Mouse (Mus musculus) cerebellum, postnatal 14 days (tissue): ENCODE data around the gene Pard3b.
A peak's percentile ranks its signal among the peaks of the same experiment; 100 is the strongest.

Experiments used
- DNase-seq, 2 experiments: peaks; one replicate each; pipeline ENCODE4 v3.0.0; 2021; ENCODE audit warnings: mixed read lengths in 2 of 2

Gene Pard3b

GRCm38 (mm10) chr1:62511681-62512080 is 873.1 kb downstream of the Pard3b start:
- no peak for DNase-seq

GRCm38 (mm10) chr1:62518621-62519213 is 880.1 kb downstream of the Pard3b start:
- DNase-seq = no peak

GRCm38 (mm10) chr1:62521368-62521767 is 882.7 kb downstream of the Pard3b start:
- no peak for DNase-seq

- DNase-seq = no peak
Observed at GRCm38 (mm10) chr1:62522761-62523160, 884.1 kb downstream of the Pard3b start.

GRCm38 (mm10) chr1:62527788-62528187 is 889.2 kb downstream of the Pard3b start:
- DNase-seq = no peak

GRCm38 (mm10) chr1:62529941-62530340 is 891.3 kb downstream of the Pard3b start:
- no peak for DNase-seq

GRCm38 (mm10) chr1:62532426-62533126 is 894.0 kb downstream of the Pard3b start:
- no peak for DNase-seq

- no peak for DNase-seq
Observed at GRCm38 (mm10) chr1:62548953-62549352, 910.3 kb downstream of the Pard3b start.

GRCm38 (mm10) chr1:62550546-62550945 is 911.9 kb downstream of the Pard3b start:
- DNase-seq = no peak

GRCm38 (mm10) chr1:62551516-62551915 is 912.9 kb downstream of the Pard3b start:
- no peak for DNase-seq

- DNase-seq = no peak
Observed at GRCm38 (mm10) chr1:62555838-62556237, 917.2 kb downstream of the Pard3b start.

GRCm38 (mm10) chr1:62562987-62563386 is 924.4 kb downstream of the Pard3b start:
- no peak for DNase-seq

- DNase-seq = no peak
Observed at GRCm38 (mm10) chr1:62564245-62565119, 925.9 kb downstream of the Pard3b start.

GRCm38 (mm10) chr1:62565120-62565809 is 926.6 kb downstream of the Pard3b start:
- no peak for DNase-seq

- no peak for DNase-seq
Observed at GRCm38 (mm10) chr1:62566596-62566995, 928.0 kb downstream of the Pard3b start.

- DNase-seq = no peak
Observed at GRCm38 (mm10) chr1:62576939-62577590, 938.4 kb downstream of the Pard3b start.

- no peak for DNase-seq
Observed at GRCm38 (mm10) chr1:62579024-62579765, 940.6 kb downstream of the Pard3b start.

- DNase-seq = no peak
Observed at GRCm38 (mm10) chr1:62580314-62580935, 941.8 kb downstream of the Pard3b start.

GRCm38 (mm10) chr1:62582476-62582875 is 943.9 kb downstream of the Pard3b start:
- no peak for DNase-seq

- DNase-seq = peak; percentile 51 to 56
Observed at GRCm38 (mm10) chr1:62587536-62587935, 948.9 kb downstream of the Pard3b start.
